Mouse (Mus musculus) kidney, adult 8-10 months (tissue): ENCODE data around the gene Nt5c2.
"Not testable (repeated sequence)": the region's sequence is repeated elsewhere in the genome, so short reads cannot be mapped to it uniquely, and the experiment has no call there.

Source experiments
- DNase-seq, 2 experiments: peaks; one replicate each; pipeline ENCODE4 v3.0.0; 2022

Nt5c2 gene

DNA sequence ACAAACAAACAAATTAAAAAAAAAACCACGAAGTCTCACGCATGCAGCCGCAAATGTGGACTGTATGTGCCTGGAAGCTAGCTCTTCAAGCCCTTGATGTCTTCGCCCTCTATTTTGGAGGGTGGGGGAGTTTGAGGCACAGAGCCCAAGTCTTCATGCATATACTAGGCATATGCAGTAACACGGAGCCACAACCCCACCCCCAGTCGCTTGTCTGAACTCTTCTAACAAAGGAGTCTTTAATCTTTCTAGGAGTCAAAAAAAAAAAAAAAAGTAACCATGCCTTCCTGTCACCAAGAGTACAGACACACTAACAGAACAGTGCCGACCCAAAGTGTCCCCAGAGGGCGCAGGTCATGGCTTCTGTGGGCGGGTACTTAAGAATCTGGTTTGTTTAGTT lies 1.0 kb upstream of the Nt5c2 start:
- no peak for DNase-seq

GRCm38 (mm10) chr19:47015396-47015795 lies 443 bp upstream of the Nt5c2 start:
- no peak for DNase-seq

- no peak for DNase-seq
Observed at GRCm38 (mm10) chr19:47014159-47014446, 850 bp downstream of the Nt5c2 start.

GRCm38 (mm10) chr19:47013340-47014158 lies 1.4 kb downstream of the Nt5c2 start:
- DNase-seq = no peak

DNA sequence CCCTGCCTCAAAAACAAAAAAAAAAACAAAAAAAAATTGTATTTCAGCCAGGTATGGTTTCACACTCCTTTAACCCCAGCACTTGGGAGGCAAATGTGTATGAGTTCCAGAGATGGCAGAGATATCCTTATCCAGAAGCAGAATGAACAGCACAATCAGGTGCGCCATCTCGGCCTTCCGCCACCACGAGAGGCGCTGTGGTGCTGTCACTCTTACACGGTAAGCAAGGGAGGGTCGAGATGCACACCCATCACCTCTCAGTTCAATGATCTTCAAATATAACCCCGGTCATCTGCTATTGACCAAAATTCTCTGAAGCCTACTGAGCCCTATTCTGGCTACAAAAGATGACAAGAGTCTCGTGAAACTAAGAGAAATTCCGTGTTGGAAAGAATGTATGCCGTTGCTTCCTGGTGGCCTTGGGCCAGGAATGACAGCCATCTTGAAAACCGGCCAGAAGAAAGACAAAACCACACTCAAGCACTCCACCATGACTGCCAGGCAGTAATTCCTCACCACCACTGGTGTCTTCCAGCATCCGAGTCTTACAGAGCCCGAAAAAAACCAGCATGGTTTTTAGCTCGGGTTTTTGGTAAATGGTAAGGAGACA lies 2.3 kb downstream of the Nt5c2 start:
- no peak for DNase-seq

- no peak for DNase-seq
Observed at GRCm38 (mm10) chr19:47009943-47010342, 5.0 kb downstream of the Nt5c2 start.

GRCm38 (mm10) chr19:47009420-47009819 lies 5.5 kb downstream of the Nt5c2 start:
- no peak for DNase-seq

DNA sequence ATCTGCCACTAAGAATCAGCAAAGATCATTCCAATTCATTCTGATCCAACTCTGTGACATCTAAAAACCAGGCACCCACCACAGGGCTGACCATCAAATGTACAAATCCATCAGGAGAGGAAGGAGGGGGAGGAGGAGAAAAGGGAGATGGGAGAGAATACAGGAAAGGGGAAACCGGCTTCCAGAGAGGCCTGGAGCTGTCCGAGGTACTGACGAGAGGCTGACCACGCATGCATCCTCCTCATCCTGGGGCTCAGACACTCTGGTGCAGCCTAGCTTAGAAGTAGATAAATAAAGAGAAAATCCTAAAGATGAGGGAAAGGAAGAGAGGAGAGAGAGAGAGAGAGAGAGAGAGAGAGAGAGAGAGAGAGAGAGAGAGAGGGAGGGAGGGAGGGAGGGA lies 8.6 kb downstream of the Nt5c2 start:
- DNase-seq = peak in 1 of 2 experiments; percentile 47

- DNase-seq = no peak
Observed at GRCm38 (mm10) chr19:47005873-47006272, 9.1 kb downstream of the Nt5c2 start.

DNA sequence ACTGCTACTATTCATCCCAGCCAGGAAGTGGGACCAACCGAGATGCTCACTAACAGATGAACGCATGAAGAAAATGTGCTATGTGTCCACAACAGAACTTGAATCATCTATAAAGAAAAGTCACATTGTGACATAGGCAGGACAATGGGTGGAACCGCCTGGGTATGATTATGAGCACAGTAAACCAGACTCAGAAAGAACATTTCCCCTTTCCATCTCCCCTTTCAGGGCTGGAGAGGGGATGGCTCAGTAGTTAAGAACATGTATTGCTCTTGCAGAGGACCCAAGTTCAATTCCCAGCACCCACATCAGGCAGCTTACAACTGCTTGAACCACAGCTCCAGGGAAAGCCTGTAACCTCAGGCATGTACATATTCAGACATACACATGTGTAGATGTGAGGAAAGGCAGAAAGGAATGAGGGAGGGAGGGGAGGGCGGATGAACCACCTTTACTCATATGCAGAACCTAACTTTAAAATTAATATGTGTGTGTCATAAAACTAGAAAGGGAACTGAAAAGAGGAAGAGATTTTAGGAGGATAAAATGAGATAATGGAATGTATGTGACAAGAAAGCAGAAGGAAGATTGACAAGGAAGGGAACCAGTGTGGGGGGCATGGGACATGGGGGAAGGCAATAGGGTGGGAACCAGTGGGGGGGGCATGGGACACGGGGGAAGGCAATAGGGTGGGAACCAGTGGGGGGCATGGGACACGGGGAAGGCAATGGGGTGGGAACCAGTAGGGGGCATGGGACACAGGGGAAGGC lies 11.0 kb downstream of the Nt5c2 start:
- no peak for DNase-seq

- DNase-seq = not testable (repeated sequence)
Observed at GRCm38 (mm10) chr19:47000357-47000756, 14.6 kb downstream of the Nt5c2 start.

- no peak for DNase-seq
Observed at GRCm38 (mm10) chr19:46999753-47000152, 15.2 kb downstream of the Nt5c2 start.

DNA sequence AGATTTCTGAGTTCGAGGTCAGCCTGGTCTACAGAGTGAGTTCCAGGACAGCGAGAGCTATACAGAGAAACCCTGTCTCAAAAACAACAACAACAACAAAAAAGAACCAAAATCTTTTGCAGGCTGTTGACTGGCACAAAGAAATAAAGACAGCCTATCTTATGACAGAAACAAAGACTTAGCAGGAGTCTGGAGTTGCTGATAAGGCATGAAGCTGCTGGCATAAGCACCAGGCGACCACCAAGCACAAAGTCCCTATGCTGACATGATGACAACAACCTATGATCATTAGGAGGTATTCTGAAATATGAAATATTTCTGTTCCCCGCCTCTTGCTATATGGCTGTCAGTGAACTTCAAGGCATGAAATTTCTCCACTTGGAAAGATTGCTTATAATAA lies 16.0 kb downstream of the Nt5c2 start:
- DNase-seq = no peak

DNA sequence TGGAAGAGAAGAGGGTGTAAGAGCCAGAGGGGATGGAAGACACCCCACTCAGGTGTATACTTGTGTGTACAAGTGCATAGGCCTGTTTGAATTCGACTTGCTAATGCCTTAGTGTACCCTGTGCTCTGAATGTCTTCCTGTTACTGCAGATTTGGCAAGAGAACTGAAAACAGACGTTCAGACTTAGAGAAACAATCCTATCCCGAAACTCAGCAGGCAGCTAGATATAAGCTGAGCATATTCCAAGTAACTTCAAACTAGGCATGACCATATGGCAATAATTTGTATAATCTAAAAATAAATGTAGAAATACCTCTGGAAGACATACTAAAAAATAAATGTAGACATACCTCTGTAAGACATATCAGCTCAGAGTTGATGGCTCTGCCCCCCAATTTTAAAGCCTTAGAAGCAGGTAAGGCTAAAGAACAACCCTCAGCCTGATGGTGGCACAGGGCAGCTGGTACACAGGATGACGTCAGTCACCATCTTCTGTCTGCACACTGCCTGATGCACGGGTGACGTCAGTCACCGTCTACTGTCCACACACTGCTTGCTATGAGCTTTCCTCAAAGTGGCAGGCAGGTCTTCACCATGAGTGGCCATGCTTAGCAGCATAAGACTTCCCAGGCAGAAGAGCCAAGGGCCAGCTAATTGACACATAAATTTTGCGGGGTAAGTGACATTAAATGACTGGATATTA lies 16.6 kb downstream of the Nt5c2 start:
- DNase-seq = no peak

- DNase-seq = no peak
Observed at GRCm38 (mm10) chr19:46996095-46996494, 18.9 kb downstream of the Nt5c2 start.

DNA sequence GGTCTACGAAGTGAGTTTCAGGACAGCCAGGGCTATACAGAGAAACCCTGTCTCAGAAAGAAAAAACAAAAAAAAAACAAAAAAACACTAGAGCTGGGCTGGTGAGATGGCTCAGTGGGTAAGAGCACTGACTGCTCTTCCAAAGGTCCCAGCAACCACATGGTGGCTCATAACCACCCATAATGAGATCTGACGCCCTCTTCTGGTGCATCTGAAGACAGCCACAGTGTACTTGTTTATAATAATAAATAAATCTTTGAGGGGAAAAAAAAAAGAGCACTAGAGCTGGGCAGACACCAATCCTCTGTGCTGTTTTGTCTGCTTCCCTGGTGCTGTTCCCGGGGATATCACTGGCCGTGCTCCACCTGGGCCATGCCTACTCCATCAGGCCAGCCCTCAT lies 22.6 kb downstream of the Nt5c2 start:
- DNase-seq = not testable (repeated sequence)

- DNase-seq = peak; percentile 77 to 88
Observed at GRCm38 (mm10) chr19:46991145-46991544, 23.8 kb downstream of the Nt5c2 start.

DNA sequence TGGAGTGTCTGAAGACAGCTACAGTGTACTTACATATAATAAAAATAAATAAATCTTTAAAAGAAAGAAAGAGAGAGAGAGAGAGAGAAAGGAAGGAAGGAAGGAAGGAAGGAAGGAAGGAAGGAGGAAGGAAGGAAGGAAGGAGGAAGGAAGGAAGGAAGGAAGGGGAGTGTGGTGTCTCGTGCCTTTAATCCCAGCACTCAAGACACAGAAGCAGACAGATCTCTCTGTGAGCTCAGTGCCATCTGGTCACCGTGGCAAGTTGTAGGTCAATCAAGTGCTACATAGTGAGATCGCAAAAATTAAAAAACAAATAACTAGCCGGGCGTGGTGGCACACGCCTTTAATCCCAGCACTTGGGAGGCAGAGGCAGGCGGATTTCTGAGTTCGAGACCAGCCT lies 24.3 kb downstream of the Nt5c2 start:
- not testable (repeated sequence) for DNase-seq

DNA sequence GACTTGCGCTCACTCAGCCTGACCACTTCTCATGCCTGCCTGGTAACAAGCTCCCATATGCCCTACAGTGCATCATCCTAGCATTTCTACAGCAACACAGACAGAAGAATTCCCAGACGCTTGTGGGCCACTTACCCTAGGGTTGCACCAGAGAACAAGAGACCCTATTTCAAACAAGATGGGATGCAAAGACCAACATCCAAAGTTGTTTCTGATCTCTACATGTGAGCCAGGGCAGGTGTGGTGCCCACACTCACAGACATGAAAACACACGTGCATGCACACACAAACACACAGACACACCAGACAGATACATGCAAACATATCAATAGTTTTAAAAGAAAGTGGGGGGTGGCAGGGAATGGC lies 24.8 kb downstream of the Nt5c2 start:
- DNase-seq = no peak

GRCm38 (mm10) chr19:46989479-46990152 lies 25.3 kb downstream of the Nt5c2 start:
- DNase-seq = peak; percentile 50 to 61

DNA sequence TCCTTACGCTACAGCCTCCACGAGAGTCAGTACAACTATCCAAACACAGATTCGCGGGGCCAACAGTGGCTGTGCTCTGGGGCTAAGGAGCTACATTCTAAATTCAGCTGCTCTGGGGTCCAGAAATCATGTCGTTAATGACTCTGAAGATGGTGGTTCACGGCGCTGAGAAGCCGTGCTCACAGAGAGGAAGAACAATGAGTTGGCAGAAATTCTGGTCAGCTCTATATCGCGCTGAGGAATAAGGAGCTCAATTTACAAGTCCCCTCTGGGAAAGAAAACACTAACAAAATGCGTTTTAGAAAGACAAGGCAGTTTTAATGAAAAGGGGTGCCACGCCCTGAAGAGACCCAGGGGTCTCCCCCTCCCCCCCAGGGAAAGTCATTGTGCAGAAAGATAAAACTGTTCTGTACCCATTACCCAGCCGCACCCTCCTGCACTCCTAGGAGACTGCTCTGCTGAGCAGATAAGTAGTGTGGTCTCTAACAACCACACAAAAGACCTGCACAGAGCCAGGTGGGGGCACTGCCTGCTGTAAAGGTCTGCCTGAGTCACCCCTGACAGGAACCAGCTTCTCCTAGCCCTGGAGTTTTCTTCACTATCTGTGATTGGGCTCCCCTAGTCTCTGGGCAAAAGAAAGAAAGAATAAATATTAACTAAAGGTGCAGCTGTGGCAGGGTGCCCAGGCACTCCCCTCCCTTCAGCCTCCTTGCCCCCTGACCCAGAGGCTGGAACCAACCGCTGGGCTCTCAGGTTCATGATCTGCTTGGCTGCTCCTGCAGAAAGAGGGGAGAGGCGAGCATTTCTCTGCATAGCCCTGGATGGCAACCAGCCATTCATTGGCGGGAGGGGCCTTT lies 26.5 kb downstream of the Nt5c2 start:
- peak; percentile 96 for DNase-seq

- DNase-seq = no peak
Observed at GRCm38 (mm10) chr19:46987646-46988045, 27.3 kb downstream of the Nt5c2 start.
